Mouse (Mus musculus): ENCODE data around the gene Gtse1.
A peak's percentile ranks its signal among the peaks of the same experiment; 100 is the strongest.

GRCm38 (mm10) chr15:85903826-85904225 is 44.3 kb downstream of the Gtse1 start:
- TF ChIP-seq CTCF (IDR thresholded peaks at IDR 0.05; ENCODE audit: borderline replicate concordance, control insufficient read depth, extremely low read depth, insufficient read depth, low read length, poor library complexity): peak; percentile 11; the same call in 1 of the 2 replicates
- TF ChIP-seq POLR2A (IDR thresholded peaks at IDR 0.05; ENCODE audit: control insufficient read depth, extremely low read depth, insufficient read depth, low read length, poor library complexity): no peak
